13 mouse cellular contexts compared by ENCODE assay signal in genomic region chr14:29491786-29492185, GRCm38 (mm10).
"Had no signal": no experiment of that assay in that cellular context is flagged by ENCODE, and none has a peak within 500 bp of the region (broad histone marks: within the 10 kb centered on the region; RNA-seq: fewer than 3 reads in every experiment).

No protein-coding gene starts in this region.

- H3K4me2 ChIP-seq: limb, embryonic 15.5 days; liver, embryonic 12.5 days; lung, embryonic 14.5 days; midbrain, embryonic 13.5 days; neural tube, embryonic 15.5 days had no signal

- H3K4me1 ChIP-seq: limb, embryonic 15.5 days; liver, embryonic 12.5 days; midbrain, embryonic 13.5 days; neural tube, embryonic 15.5 days had no signal

- H3K4me3 ChIP-seq: left cerebral cortex, adult 2 months; limb, embryonic 15.5 days; liver, embryonic 12.5 days; midbrain, embryonic 13.5 days; myocyte; neural tube, embryonic 15.5 days had no signal

- H3K9ac ChIP-seq: limb, embryonic 15.5 days; liver, embryonic 12.5 days; lung, embryonic 14.5 days; midbrain, embryonic 13.5 days; neural tube, embryonic 15.5 days had no signal

- H3K27ac ChIP-seq: left cerebral cortex, adult 2 months; limb, embryonic 15.5 days; liver, embryonic 12.5 days; macrophage; midbrain, embryonic 13.5 days; neural tube, embryonic 15.5 days had no signal

- H3K27me3 ChIP-seq: limb, embryonic 15.5 days; liver, embryonic 12.5 days; midbrain, embryonic 13.5 days; neural tube, embryonic 15.5 days had no signal

- ATAC-seq: liver, embryonic 12.5 days; midbrain, embryonic 13.5 days had no signal

- DNase-seq: kidney, postnatal 14 days; lung, embryonic 14.5 days; lung, postnatal 10 days; right cerebral cortex, adult 18-20 months; right cerebral cortex, postnatal 25 days; thymus, postnatal 36 days had no signal

- H3K36me3 ChIP-seq: limb, embryonic 15.5 days; liver, embryonic 12.5 days; midbrain, embryonic 13.5 days; neural tube, embryonic 15.5 days had no signal

- H3K9me3 ChIP-seq: limb, embryonic 15.5 days; liver, embryonic 12.5 days; midbrain, embryonic 13.5 days; neural tube, embryonic 15.5 days had no signal
